Mouse (Mus musculus) heart, postnatal 0 days (tissue): ENCODE data around the gene Adam1a. TPM values are rescaled to one million over a fixed set of nuclear protein-coding genes. Genes with fewer than 3 reads are reported as not detected.
A peak's percentile ranks its signal among the peaks of the same experiment; 100 is the strongest.

Experiments used
- ATAC-seq: fragments of 200-750 bp; cut with Nextera tagmentation; 2 replicates; pipeline ENCODE4 v1.8.0; 2017; ENCODE audit warnings: low read depth, moderate number of reproducible peaks, moderate library complexity; ENCODE audit not compliant: insufficient read depth
- DNase-seq: peaks from one replicate; pipeline ENCODE4 v3.0.0-alpha.2; 2016; ENCODE audit warnings: low spot score
- H3K27ac ChIP-seq: fragments of 300-500 bp; sonication (generic); 2 replicates; pipeline ENCODE4 v1.5.1; 2014; ENCODE audit warnings: low read depth, mild to moderate bottlenecking
- H3K27me3 ChIP-seq: fragments of 300-500 bp; sonication (generic); 2 replicates; pipeline ENCODE4 v1.6.1; 2014; ENCODE audit warnings: low read length, mixed read lengths; ENCODE audit not compliant: control insufficient read depth, insufficient read depth
- H3K36me3 ChIP-seq: fragments of 300-500 bp; sonication (generic); replicated peaks from 2 replicates; pipeline ENCODE4 v1.6.1; 2014; ENCODE audit warnings: low read length, mixed read lengths; ENCODE audit not compliant: control insufficient read depth, insufficient read depth
- H3K4me1 ChIP-seq: fragments of 300-500 bp; sonication (generic); 2 replicates; pipeline ENCODE4 v1.6.1; 2014; ENCODE audit warnings: antibody characterized with exemption; ENCODE audit not compliant: control insufficient read depth, insufficient read depth
- H3K4me2 ChIP-seq: fragments of 300-500 bp; sonication (generic); 2 replicates; pipeline ENCODE4 v1.6.1; 2014; ENCODE audit warnings: low read depth, mild to moderate bottlenecking, low read length, moderate library complexity
- H3K4me3 ChIP-seq: fragments of 300-500 bp; sonication (generic); 2 replicates; pipeline ENCODE4 v1.5.1; 2014; ENCODE audit warnings: low read depth, low read length
- H3K9ac ChIP-seq: fragments of 300-500 bp; sonication (generic); replicated peaks from 2 replicates; pipeline ENCODE4 v1.6.1; 2014; ENCODE audit warnings: low read depth, low read length, mixed read lengths
- H3K9me3 ChIP-seq: fragments of 300-500 bp; sonication (generic); replicated peaks from 2 replicates; pipeline ENCODE4 v1.6.1; 2016; ENCODE audit warnings: low read length; ENCODE audit not compliant: control insufficient read depth
- CTCF ChIP-seq: IDR thresholded peaks from 2 replicates; pipeline ENCODE4 v1.5.1; 2016; ENCODE audit warnings: antibody characterized with exemption, control low read depth, low read depth
- EP300 ChIP-seq: IDR thresholded peaks from 2 replicates; pipeline ENCODE4 v1.6.1; 2016; ENCODE audit warnings: antibody characterized with exemption, low read depth
- WGBS: fragments of 180-500 bp; shearing (Covaris S2); extraction: QIAGEN DNeasy Blood & Tissue Kit; methylation state at CpG from one replicate; pipeline ENCODE4 v1.1.7; 2014; 5-methylcytosine and 5-hydroxymethylcytosine counted together
- polyA plus RNA-seq: library from polyadenylated mRNA; unstranded; fragments of >200 nt; fragmentation: Nextera tagmentation; extraction: Ambion mirVana; gene quantifications from 2 replicates; pipeline ENCODE4 v1.2.1, GENCODE M21; 2015
- total RNA-seq: library from RNA; depleted of rRNA; stranded (reverse); fragments of >200 nt; gene quantifications from 2 replicates; pipeline ENCODE4 v1.2.3, GENCODE M21; 2014; ENCODE audit warnings: low replicate concordance

The Adam1a gene
- total and polyA plus RNA-seq, 2 experiments from 2014 or later = 0.44 to 4.1 TPM

DNA sequence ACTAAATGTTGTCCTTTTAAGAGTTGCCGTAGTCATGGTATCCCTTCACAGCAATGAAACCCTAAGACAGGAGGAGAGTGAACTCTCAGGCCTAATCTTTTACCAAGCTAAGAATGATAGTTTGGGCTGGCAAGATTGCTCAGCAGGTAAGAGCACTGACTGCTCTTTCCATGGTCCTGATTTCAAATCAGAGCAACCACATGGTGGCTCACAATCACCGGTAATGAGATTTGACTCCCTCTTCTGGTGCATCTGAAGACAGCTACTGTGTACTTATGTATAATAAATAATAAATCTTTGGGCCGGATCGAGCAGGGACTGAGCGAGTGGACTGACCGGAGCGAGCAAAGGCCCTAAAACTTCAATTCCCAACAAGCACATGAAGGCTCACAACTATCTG, 4.0 kb downstream of the Adam1a start:
- H3K4me1 ChIP-seq = peaks cover 12% of the 10 kb centered on the region
- H3K36me3 ChIP-seq = peaks cover 17% of the 10 kb centered on the region
- TF ChIP-seq EP300 (no peak), CTCF (no peak)
- WGBS = 82% methylated on average over 7 of the region's 7 CpGs
- no peaks in the 10 kb centered on the region for H3K9me3 ChIP-seq
- DNase-seq (no peak), ATAC-seq (no peak)
- no peak overlapping the region for H3K27ac ChIP-seq
- H3K4me3 ChIP-seq = no peak overlapping the region
- H3K9ac ChIP-seq = no peak overlapping the region
- H3K4me2 ChIP-seq = no peak overlapping the region
- no peaks in the 10 kb centered on the region for H3K27me3 ChIP-seq

DNA sequence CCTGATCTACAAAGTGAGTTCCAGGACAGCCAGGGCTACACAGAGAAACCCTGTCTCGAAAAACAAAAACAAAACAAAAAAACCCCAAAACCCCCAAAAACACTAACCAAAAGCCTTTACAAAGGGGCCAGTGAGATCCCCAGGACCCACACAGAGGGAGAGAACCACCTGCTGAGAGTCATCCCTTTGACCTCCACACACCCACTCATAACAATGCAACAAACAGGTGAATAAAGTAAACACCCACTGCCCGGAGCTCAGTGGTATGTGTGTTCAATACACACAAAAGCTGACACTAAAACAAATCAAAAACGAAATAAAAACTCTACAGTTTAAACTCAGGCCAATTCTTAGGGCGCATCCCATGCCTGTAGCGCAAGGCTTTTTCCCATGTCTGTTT, 5.2 kb downstream of the Adam1a start:
- ATAC-seq = no peak
- Histone ChIP-seq H3K4me2 (no peak overlapping the region), H3K27me3 (no peaks in the 10 kb centered on the region), H3K27ac (no peak overlapping the region), H3K4me3 (no peak overlapping the region), H3K9ac (no peak overlapping the region), H3K9me3 (no peaks in the 10 kb centered on the region), H3K36me3 (peaks cover 28% of the 10 kb centered on the region), H3K4me1 (peaks cover 11% of the 10 kb centered on the region)
- TF ChIP-seq EP300 (no peak), CTCF (no peak)
- DNase-seq = no peak
- WGBS = 93% methylated on average over 5 of the region's 5 CpGs

- ATAC-seq (no peak), DNase-seq (no peak)
- Histone ChIP-seq H3K4me2 (no peak overlapping the region), H3K9me3 (no peaks in the 10 kb centered on the region), H3K27ac (no peak overlapping the region), H3K36me3 (peaks cover 48% of the 10 kb centered on the region), H3K9ac (no peak overlapping the region), H3K4me1 (no peaks in the 10 kb centered on the region), H3K27me3 (no peaks in the 10 kb centered on the region), H3K4me3 (no peak overlapping the region)
- 66% methylated on average over 2 of the region's 2 CpGs for WGBS
- TF ChIP-seq EP300 (no peak), CTCF (no peak)
These were observed 7.7 kb downstream of the Adam1a start for GRCm38 (mm10) chr5:121537588-121537987.

GRCm38 (mm10) chr5:121536921-121537555, 8.2 kb downstream of the Adam1a start:
- H3K4me2 ChIP-seq = no peak overlapping the region
- peaks cover 54% of the 10 kb centered on the region for H3K36me3 ChIP-seq
- no peak overlapping the region for H3K9ac ChIP-seq
- DNase-seq (no peak), ATAC-seq (no peak)
- no peak overlapping the region for H3K27ac ChIP-seq
- WGBS = 62% methylated on average over 7 of the region's 7 CpGs
- H3K4me3 ChIP-seq = no peak overlapping the region
- TF ChIP-seq EP300 (no peak), CTCF (no peak)
- no peaks in the 10 kb centered on the region for H3K4me1 ChIP-seq
- no peaks in the 10 kb centered on the region for H3K9me3 ChIP-seq
- no peaks in the 10 kb centered on the region for H3K27me3 ChIP-seq

DNA sequence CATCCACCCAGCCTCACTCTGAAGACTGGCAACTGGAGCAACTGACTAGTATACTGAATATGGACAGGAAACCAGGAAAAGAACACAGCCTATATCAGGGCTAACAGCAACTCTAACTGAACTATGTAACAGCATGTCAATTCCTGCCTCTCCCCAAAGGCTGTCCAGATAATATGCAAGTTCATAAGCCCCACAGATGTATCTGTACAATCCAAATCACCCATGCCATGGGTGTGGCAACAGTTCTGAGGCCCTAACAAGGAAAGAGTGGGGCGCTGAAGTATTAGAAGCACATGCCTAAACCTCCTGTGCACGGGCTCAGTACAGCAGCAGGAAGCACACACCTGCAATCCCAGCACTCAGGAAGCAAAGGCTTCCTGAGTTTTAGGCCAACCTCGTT, 10.2 kb downstream of the Adam1a start:
- Histone ChIP-seq H3K36me3 (peaks cover 71% of the 10 kb centered on the region), H3K4me3 (no peak overlapping the region), H3K9me3 (no peaks in the 10 kb centered on the region), H3K27me3 (no peaks in the 10 kb centered on the region), H3K27ac (no peak overlapping the region), H3K9ac (no peak overlapping the region), H3K4me2 (no peak overlapping the region), H3K4me1 (no peaks in the 10 kb centered on the region)
- WGBS = 87% methylated on average over 3 of the region's 3 CpGs
- ATAC-seq = no peak
- TF ChIP-seq EP300 = no peak
- DNase-seq = no peak

DNA sequence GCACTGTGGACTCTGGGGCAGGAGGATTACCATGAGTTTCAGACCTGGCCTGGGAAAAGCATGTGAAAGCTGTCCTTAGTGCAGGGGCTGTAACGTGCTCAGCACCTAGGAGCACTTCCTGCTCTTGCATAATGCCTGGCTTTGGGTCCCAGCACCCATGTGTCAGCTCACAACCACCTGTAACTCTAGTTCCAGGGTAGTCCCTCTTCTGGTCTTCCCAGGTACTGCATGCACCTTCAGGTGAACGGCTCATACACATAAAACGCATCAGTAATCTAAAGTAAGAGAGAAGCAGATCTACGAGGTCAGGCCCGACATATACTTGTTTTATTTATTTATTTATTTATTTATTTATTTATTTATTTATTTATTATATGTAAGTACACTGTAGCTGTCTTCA, 10.8 kb downstream of the Adam1a start:
- Histone ChIP-seq H3K9ac (no peak overlapping the region), H3K4me3 (no peak overlapping the region), H3K27ac (no peak overlapping the region), H3K27me3 (no peaks in the 10 kb centered on the region), H3K4me1 (no peaks in the 10 kb centered on the region), H3K36me3 (peaks cover 77% of the 10 kb centered on the region), H3K9me3 (no peaks in the 10 kb centered on the region), H3K4me2 (no peak overlapping the region)
- no peak for DNase-seq
- ATAC-seq = no peak
- TF ChIP-seq CTCF = peak; percentile 20; the same call in 1 of the 2 replicates
- no peak for TF ChIP-seq EP300
- 97% methylated on average over 5 of the region's 5 CpGs for WGBS
